Mouse (Mus musculus): Measurements from ENCODE around the gene Ctsd. TPM values are rescaled to one million over a fixed set of nuclear protein-coding genes. Genes with fewer than 3 reads are reported as not detected.

Gene Ctsd
- total and polyA plus RNA-seq, 2 experiments from 2014 or later, result 484 to 1,105 TPM

DNA sequence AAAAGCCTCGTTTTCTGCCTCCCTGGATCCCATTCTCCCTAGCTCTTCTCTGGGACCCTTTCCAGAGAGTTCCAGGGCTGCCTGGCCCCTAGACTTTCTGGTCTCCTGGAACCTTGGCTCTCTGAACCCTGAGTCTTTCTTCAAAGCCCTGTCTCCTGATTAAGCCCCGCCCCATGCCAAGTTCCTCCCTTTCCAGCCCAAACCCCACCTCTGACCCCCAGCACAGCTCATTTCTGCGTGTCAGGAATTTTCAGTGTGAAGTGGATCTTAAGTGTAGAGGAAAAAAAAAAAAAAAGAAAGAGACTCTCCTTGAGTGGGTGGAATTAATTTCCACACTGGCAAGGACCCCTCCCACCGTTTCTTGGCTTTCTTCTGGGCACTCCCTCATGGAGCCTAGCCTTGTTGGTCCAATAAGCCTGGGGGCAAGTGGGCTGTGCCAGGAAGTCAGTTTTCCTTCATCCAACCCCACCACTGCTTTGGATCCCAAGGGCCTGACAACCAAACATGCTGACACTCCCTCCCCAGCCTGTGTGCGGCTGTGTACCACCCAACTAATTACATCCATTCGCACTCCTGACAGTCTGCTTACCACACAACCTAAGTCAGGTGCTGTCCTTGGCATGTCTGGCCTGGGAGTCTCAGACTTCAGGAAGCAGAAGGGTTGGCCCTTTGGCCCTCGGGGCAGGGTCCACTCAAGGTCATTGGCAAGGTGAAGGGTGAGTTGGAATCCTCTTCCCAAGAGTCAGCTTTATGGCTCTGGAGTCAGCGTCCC lies 14.0 kb downstream of the Ctsd start, which contains the start of gene Ifitm10:
Ifitm10 (minus strand) TSS at position 113 of the 772 bp plus-strand sequence.
- Histone ChIP-seq H3K27me3 (ENCODE audit: control insufficient read depth, insufficient read depth, low read length) (peaks cover 10% of the 10 kb centered on the region; the same call in 1 of the 2 replicates), H3K9me3 (replicated peaks; ENCODE audit: control insufficient read depth, low read length) (no peaks in the 10 kb centered on the region), H3K4me3 (ENCODE audit: low read depth, low read length) (no peak within 1 kb of the TSS), H3K27ac (ENCODE audit: low read depth) (0 out of 2 replicates have a peak within 1 kb of the TSS, but pooled peaks have one; percentile 17), H3K4me2 (ENCODE audit: low read depth, low read length) (peak within 1 kb of the TSS; percentile 66), H3K9ac (replicated peaks; ENCODE audit: low read depth, low read length) (no peak within 1 kb of the TSS), H3K36me3 (replicated peaks; ENCODE audit: control insufficient read depth, insufficient read depth, low read length) (peaks cover 32% of the 10 kb centered on the region), H3K4me1 (ENCODE audit: control insufficient read depth, insufficient read depth) (no peaks in the 10 kb centered on the region)
- ATAC-seq (ENCODE audit: insufficient read depth, low read depth) (no peak), DNase-seq (ENCODE audit: low spot score) (no peak)
- WGBS, result 75% methylated on average over 8 of the region's 8 CpGs
- TF ChIP-seq CTCF (IDR thresholded peaks at IDR 0.05; ENCODE audit: low read depth) (no peak), EP300 (IDR thresholded peaks at IDR 0.05; ENCODE audit: low read depth) (no peak)

DNA sequence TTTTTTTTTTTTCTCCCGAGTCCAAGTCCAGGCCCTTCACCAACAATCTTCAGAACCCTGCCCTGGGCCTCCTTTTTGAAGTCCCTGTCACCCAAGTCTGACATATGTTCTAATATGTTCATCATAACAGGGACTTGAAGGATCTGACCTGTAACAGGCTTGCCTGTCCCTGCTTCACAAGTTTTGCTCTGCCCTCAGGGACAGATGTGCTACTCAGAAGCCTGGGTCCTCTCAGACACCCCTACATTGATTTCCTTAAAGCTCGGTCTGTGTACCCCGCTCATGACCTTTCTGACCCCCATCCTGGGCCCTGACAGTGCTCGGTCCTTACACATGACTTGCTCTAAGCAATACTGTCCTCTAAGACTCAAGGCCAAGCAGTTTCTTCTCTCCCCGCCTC lies 14.8 kb downstream of the Ctsd start:
- Histone ChIP-seq H3K4me3 (ENCODE audit: low read depth, low read length) (no peak overlapping the region), H3K9ac (replicated peaks; ENCODE audit: low read depth, low read length) (no peak overlapping the region), H3K4me2 (ENCODE audit: low read depth, low read length) (no peak overlapping the region), H3K27me3 (ENCODE audit: control insufficient read depth, insufficient read depth, low read length) (peaks cover 10% of the 10 kb centered on the region; the same call in 1 of the 2 replicates), H3K9me3 (replicated peaks; ENCODE audit: control insufficient read depth, low read length) (no peaks in the 10 kb centered on the region), H3K27ac (ENCODE audit: low read depth) (no peak overlapping the region), H3K4me1 (ENCODE audit: control insufficient read depth, insufficient read depth) (no peaks in the 10 kb centered on the region), H3K36me3 (replicated peaks; ENCODE audit: control insufficient read depth, insufficient read depth, low read length) (peaks cover 24% of the 10 kb centered on the region)
- WGBS, result 87% methylated on average over 5 of the region's 5 CpGs
- DNase-seq (ENCODE audit: low spot score), result no peak
- no peak for ATAC-seq (ENCODE audit: insufficient read depth, low read depth)
- TF ChIP-seq CTCF (IDR thresholded peaks at IDR 0.05; ENCODE audit: low read depth) (no peak), EP300 (IDR thresholded peaks at IDR 0.05; ENCODE audit: low read depth) (no peak)

- ATAC-seq (ENCODE audit: insufficient read depth, low read depth) (peak; percentile 47), DNase-seq (ENCODE audit: low spot score) (no peak)
- H3K27me3 ChIP-seq (ENCODE audit: control insufficient read depth, insufficient read depth, low read length), result peaks cover 10% of the 10 kb centered on the region; the same call in 1 of the 2 replicates
- peak overlapping the region; percentile 34; the same call in 1 of the 2 replicates for H3K9ac ChIP-seq (replicated peaks; ENCODE audit: low read depth, low read length)
- no peak for TF ChIP-seq EP300 (IDR thresholded peaks at IDR 0.05; ENCODE audit: low read depth)
- TF ChIP-seq CTCF (IDR thresholded peaks at IDR 0.05; ENCODE audit: low read depth), result no peak
- H3K36me3 ChIP-seq (replicated peaks; ENCODE audit: control insufficient read depth, insufficient read depth, low read length), result peaks cover 14% of the 10 kb centered on the region
- no peak overlapping the region for H3K27ac ChIP-seq (ENCODE audit: low read depth)
- WGBS, result 2% methylated on average over 63 of the region's 64 CpGs
- peak overlapping the region; percentile 46 for H3K4me3 ChIP-seq (ENCODE audit: low read depth, low read length)
- no peaks in the 10 kb centered on the region for H3K9me3 ChIP-seq (replicated peaks; ENCODE audit: control insufficient read depth, low read length)
- H3K4me1 ChIP-seq (ENCODE audit: control insufficient read depth, insufficient read depth), result no peaks in the 10 kb centered on the region
- H3K4me2 ChIP-seq (ENCODE audit: low read depth, low read length), result peak overlapping the region; percentile 66
These were observed 15.8 kb downstream of the Ctsd start for GRCm38 (mm10) chr7:142371768-142372661.

DNA sequence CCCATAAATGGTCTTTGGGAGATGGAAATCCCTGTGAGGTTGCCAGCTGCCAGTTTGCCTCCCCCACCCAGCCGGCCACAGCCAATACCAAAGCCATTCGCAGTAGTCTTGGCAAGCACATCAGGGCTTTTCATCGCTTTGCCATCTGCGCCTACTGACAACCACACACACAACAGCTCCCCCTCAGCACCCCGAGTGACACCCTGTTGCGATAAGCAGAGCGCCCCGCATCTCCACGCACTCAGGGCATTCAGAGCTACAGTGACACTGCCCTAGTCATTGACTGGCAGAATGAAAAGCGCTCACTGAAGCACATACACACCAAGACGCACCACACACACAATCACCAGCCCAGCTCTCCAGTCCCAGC lies 16.5 kb downstream of the Ctsd start:
- Histone ChIP-seq H3K4me3 (ENCODE audit: low read depth, low read length) (peak overlapping the region; percentile 46), H3K36me3 (replicated peaks; ENCODE audit: control insufficient read depth, insufficient read depth, low read length) (peaks cover 7% of the 10 kb centered on the region), H3K27me3 (ENCODE audit: control insufficient read depth, insufficient read depth, low read length) (peaks cover 10% of the 10 kb centered on the region; the same call in 1 of the 2 replicates), H3K4me1 (ENCODE audit: control insufficient read depth, insufficient read depth) (no peaks in the 10 kb centered on the region), H3K9me3 (replicated peaks; ENCODE audit: control insufficient read depth, low read length) (no peaks in the 10 kb centered on the region), H3K9ac (replicated peaks; ENCODE audit: low read depth, low read length) (no peak overlapping the region), H3K4me2 (ENCODE audit: low read depth, low read length) (peak overlapping the region; percentile 66), H3K27ac (ENCODE audit: low read depth) (no peak overlapping the region)
- WGBS, result 21% methylated on average over 11 of the region's 11 CpGs
- no peak for TF ChIP-seq CTCF (IDR thresholded peaks at IDR 0.05; ENCODE audit: low read depth)
- no peak for TF ChIP-seq EP300 (IDR thresholded peaks at IDR 0.05; ENCODE audit: low read depth)
- peak; percentile 4; the same call in 1 of the 2 replicates for ATAC-seq (ENCODE audit: insufficient read depth, low read depth)
- DNase-seq (ENCODE audit: low spot score), result no peak

DNA sequence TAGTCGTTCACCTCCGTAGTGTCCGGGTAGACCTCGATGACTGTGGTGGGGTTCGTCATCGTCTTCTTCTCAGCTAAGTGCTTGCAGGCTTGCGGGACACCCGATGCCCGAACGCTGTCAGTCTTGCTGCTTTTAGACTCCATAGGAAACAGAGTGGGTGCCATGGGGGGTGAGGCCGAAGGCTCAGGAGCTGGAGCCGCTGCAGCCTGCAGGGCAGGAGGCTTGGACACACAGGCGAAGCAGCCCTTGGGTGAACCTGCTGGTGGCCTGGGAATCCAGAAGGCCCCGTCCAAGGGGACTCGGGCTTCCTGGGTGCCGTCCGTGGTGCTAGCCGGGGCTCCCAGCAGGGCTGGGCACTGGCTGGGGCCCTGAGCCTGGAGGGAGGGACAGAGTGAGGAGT lies 16.9 kb downstream of the Ctsd start:
- H3K4me3 ChIP-seq (ENCODE audit: low read depth, low read length), result 0 out of 2 replicates have a peak overlapping the region, but pooled peaks have one; percentile 46
- H3K27ac ChIP-seq (ENCODE audit: low read depth), result no peak overlapping the region
- TF ChIP-seq CTCF (IDR thresholded peaks at IDR 0.05; ENCODE audit: low read depth) (no peak), EP300 (IDR thresholded peaks at IDR 0.05; ENCODE audit: low read depth) (no peak)
- no peak overlapping the region for H3K9ac ChIP-seq (replicated peaks; ENCODE audit: low read depth, low read length)
- H3K36me3 ChIP-seq (replicated peaks; ENCODE audit: control insufficient read depth, insufficient read depth, low read length), result peaks cover 3% of the 10 kb centered on the region
- DNase-seq (ENCODE audit: low spot score) (no peak), ATAC-seq (ENCODE audit: insufficient read depth, low read depth) (no peak)
- peak overlapping the region; percentile 66; the same call in 1 of the 2 replicates for H3K4me2 ChIP-seq (ENCODE audit: low read depth, low read length)
- H3K27me3 ChIP-seq (ENCODE audit: control insufficient read depth, insufficient read depth, low read length), result peaks cover 10% of the 10 kb centered on the region; the same call in 1 of the 2 replicates
- WGBS, result 75% methylated on average over 18 of the region's 18 CpGs
- H3K9me3 ChIP-seq (replicated peaks; ENCODE audit: control insufficient read depth, low read length), result no peaks in the 10 kb centered on the region
- no peaks in the 10 kb centered on the region for H3K4me1 ChIP-seq (ENCODE audit: control insufficient read depth, insufficient read depth)
